In genomic region chr11:80698721-80699120, GRCm38 (mm10) we compare ENCODE assay signal across 23 mouse cellular contexts.
A peak's percentile ranks its signal among the peaks of the same experiment; 100 is the strongest.
DNase-seq lines count a peak whose midpoint lies in the region; ATAC-seq and TF ChIP-seq lines count a peak whose summit lies in the region.
"Had no signal": no experiment of that assay in that cellular context is flagged by ENCODE, and none has a peak within 500 bp of the region (broad histone marks: within the 10 kb centered on the region; RNA-seq: fewer than 3 reads in every experiment).

No protein-coding gene starts in this region.

- peak; percentile 25 for DNase-seq in heart, adult 11 months
- no peak for DNase-seq in heart, adult 9 months (ENCODE audit: low spot score in 2 of 2)
- DNase-seq in CH12.LX (ENCODE audit: extremely low read depth), result no peak
- DNase-seq in cerebellum, postnatal 25 days, result no peak
- DNase-seq: adrenal gland, adult 8-10 months; adrenal gland, postnatal 14 days; adrenal gland, postnatal 36 days; B cell, adult 2 months; cerebellum, adult 18-20 months; cerebellum, adult 8-10 months; cerebellum, adult 9-11 months; cerebellum, postnatal 14 days; forebrain, postnatal 0 days had no signal

- peak; percentile 42 for ATAC-seq in megakaryocyte progenitor cell, adult 5-6 weeks (replicated peaks; ENCODE audit: poor library complexity)
- no peak for ATAC-seq in kidney, embryonic 16.5 days (ENCODE audit: low FRiP score, low TSS enrichment)
- ATAC-seq: activated CD4-positive, CD25-positive, alpha-beta regulatory T cell, adult 4 months; CD4-positive, CD25-positive, alpha-beta regulatory T cell, adult 4 months; forebrain, embryonic 13.5 days; forebrain, embryonic 15.5 days; forebrain, postnatal 0 days; Patski had no signal

- in situ Hi-C loops in CH12.LX (cut with MboI; ENCODE audit: low pct_ligation_motif_present, low pct_unique_long_range_greater_than_20kb, low sequenced_read_pairs), result loop anchor here (5.0 to 10.0 kb wide), 2 partner anchors 86 to 114 kb away; partner anchors contain the start of genes Myo1d and Tmem98

- TF ChIP-seq POLR2A in CH12.LX (IDR thresholded peaks at IDR 0.05; ENCODE audit: low read depth, low read length), result no peak
- no peak for TF ChIP-seq POLR2A in myocyte (IDR thresholded peaks at IDR 0.05; ENCODE audit: insufficient read length, low read depth)

- H3K9me3 ChIP-seq in CH12.LX (replicated peaks; ENCODE audit: low read length), result no peaks in the 10 kb centered on the region
- H3K9me3 ChIP-seq in kidney, embryonic 16.5 days (ENCODE audit: low read length), result no peaks in the 10 kb centered on the region
- H3K9me3 ChIP-seq: embryonic facial prominence, embryonic 10.5 days; embryonic facial prominence, embryonic 12.5 days; forebrain, embryonic 13.5 days; forebrain, embryonic 15.5 days had no signal

- 80% methylated on average over 3 of the region's 3 CpGs for WGBS in kidney, embryonic 16.5 days

- no peak for TF ChIP-seq EP300 in CH12.LX (IDR thresholded peaks at IDR 0.05; ENCODE audit: low read length)

- H3K9ac ChIP-seq in CH12.LX (ENCODE audit: insufficient read depth, low read depth), result no peak overlapping the region
- no peak overlapping the region for H3K9ac ChIP-seq in kidney, embryonic 16.5 days (replicated peaks; ENCODE audit: low read length)
- H3K9ac ChIP-seq: embryonic facial prominence, embryonic 12.5 days; forebrain, embryonic 13.5 days; forebrain, embryonic 15.5 days had no signal

- H3K27me3 ChIP-seq in CH12.LX (replicated peaks) (no peaks in the 10 kb centered on the region), myocyte (ENCODE audit: control insufficient read depth, insufficient read depth, insufficient read length) (no peaks in the 10 kb centered on the region)
- H3K27me3 ChIP-seq in kidney, embryonic 16.5 days (ENCODE audit: insufficient read depth, low read length), result no peaks in the 10 kb centered on the region
- H3K27me3 ChIP-seq: embryonic facial prominence, embryonic 12.5 days; forebrain, embryonic 13.5 days; forebrain, embryonic 15.5 days; Patski had no signal

- H3K36me3 ChIP-seq in CH12.LX (replicated peaks in 1 of 2; ENCODE audit: control insufficient read depth in 1 of 2, insufficient read depth in 1 of 2, low read length in 1 of 2), result peaks cover 0 to 2% of the 10 kb centered on the region in 2 experiments
- H3K36me3 ChIP-seq in myocyte (ENCODE audit: control insufficient read depth, insufficient read depth), result no peaks in the 10 kb centered on the region
- no peaks in the 10 kb centered on the region for H3K36me3 ChIP-seq in kidney, embryonic 16.5 days (ENCODE audit: insufficient read depth, low read length)
- H3K36me3 ChIP-seq: embryonic facial prominence, embryonic 10.5 days; embryonic facial prominence, embryonic 12.5 days; forebrain, embryonic 15.5 days had no signal

- H3K4me1 ChIP-seq in CH12.LX (ENCODE audit: control insufficient read depth in 1 of 2, insufficient read depth in 2 of 2), result peaks cover 13 to 37% of the 10 kb centered on the region in 2 experiments
- H3K4me1 ChIP-seq in kidney, embryonic 16.5 days (ENCODE audit: insufficient read depth, low read length), result 0 out of 2 replicates have a peak, but pooled peaks cover 6% of the 10 kb centered on the region
- H3K4me1 ChIP-seq: forebrain, embryonic 13.5 days; forebrain, embryonic 15.5 days had no signal

- no peak overlapping the region for H3K27ac ChIP-seq in CH12.LX (ENCODE audit: insufficient read depth, low read depth)
- no peak overlapping the region for H3K27ac ChIP-seq in kidney, embryonic 16.5 days (ENCODE audit: low read length)
- H3K27ac ChIP-seq: embryonic facial prominence, embryonic 10.5 days; embryonic facial prominence, embryonic 12.5 days; forebrain, embryonic 13.5 days; forebrain, embryonic 15.5 days had no signal

- H3K4me2 ChIP-seq in CH12.LX (ENCODE audit: insufficient read depth, low read depth, poor library complexity, severe bottlenecking) (peak overlapping the region; percentile 10), myocyte (ENCODE audit: low read depth) (peak overlapping the region; percentile 43)
- no peak overlapping the region for H3K4me2 ChIP-seq in kidney, embryonic 16.5 days (replicated peaks; ENCODE audit: low read depth, low read length)
- H3K4me2 ChIP-seq: embryonic facial prominence, embryonic 12.5 days; forebrain, embryonic 13.5 days; forebrain, embryonic 15.5 days had no signal

- no peaks in the 10 kb centered on the region for H3K79me2 ChIP-seq in CH12.LX (replicated peaks; ENCODE audit: control insufficient read depth, extremely low read depth, insufficient read depth, poor library complexity, severe bottlenecking)
- no peaks in the 10 kb centered on the region for H3K79me2 ChIP-seq in myocyte (ENCODE audit: control insufficient read depth, insufficient read depth)

- TF ChIP-seq CTCF in CH12.LX (conservative IDR thresholded peaks at IDR 0.05 in 1 of 2, IDR thresholded peaks at IDR 0.05 in 1 of 2; ENCODE audit: low read depth in 2 of 2, low read length in 2 of 2), result no peak

- dilution Hi-C loops in CH12.LX (cut with MboI; ENCODE audit: extremely low pct_ligation_motif_present, extremely low pct_unique_long_range_greater_than_20kb, low sequenced_read_pairs), result no loop called here

- no peak for TF ChIP-seq RAD21 in CH12.LX (IDR thresholded peaks at IDR 0.05; ENCODE audit: low read depth, low read length)

- H3K4me3 ChIP-seq in CH12.LX (replicated peaks in 1 of 3; ENCODE audit: low read depth in 2 of 3, low read length in 2 of 3, poor library complexity in 1 of 3), result no peak overlapping the region
- no peak overlapping the region for H3K4me3 ChIP-seq in myocyte
- no peak overlapping the region for H3K4me3 ChIP-seq in kidney, embryonic 16.5 days (ENCODE audit: low read length)
- H3K4me3 ChIP-seq: embryonic facial prominence, embryonic 10.5 days; embryonic facial prominence, embryonic 12.5 days; forebrain, embryonic 13.5 days; forebrain, embryonic 15.5 days had no signal

- H3ac ChIP-seq in myocyte (ENCODE audit: control insufficient read depth, insufficient read length), result no peak overlapping the region

TF ChIP-seq in CH12.LX, 34 proteins besides CTCF, POLR2A, EP300 and RAD21:
- TF ChIP-seq GABPA (IDR thresholded peaks at IDR 0.05; ENCODE audit: insufficient replicate concordance, low read depth, low read length) (no peak), JUND (conservative IDR thresholded peaks at IDR 0.05; ENCODE audit: low read depth, low read length) (no peak), NELFE (IDR thresholded peaks at IDR 0.05; ENCODE audit: low read depth, low read length) (no peak), IRF4 (IDR thresholded peaks at IDR 0.05; ENCODE audit: low read depth, low read length) (no peak), ZKSCAN1 (IDR thresholded peaks at IDR 0.05; ENCODE audit: borderline replicate concordance, low read depth, low read length) (no peak), MEF2A (IDR thresholded peaks at IDR 0.05; ENCODE audit: borderline replicate concordance, low read depth, low read length) (no peak), MAZ (IDR thresholded peaks at IDR 0.05; ENCODE audit: low read depth, low read length) (no peak), MAFK (IDR thresholded peaks at IDR 0.05; ENCODE audit: insufficient replicate concordance, low read length) (no peak), USF2 (conservative IDR thresholded peaks at IDR 0.05; ENCODE audit: low read depth, low read length) (no peak), JUN (IDR thresholded peaks at IDR 0.05; ENCODE audit: insufficient read depth, low read depth, low read length) (no peak), CHD2 (IDR thresholded peaks at IDR 0.05; ENCODE audit: low read length) (no peak), ELF1 (IDR thresholded peaks at IDR 0.05; ENCODE audit: low read depth, low read length) (no peak), ZMIZ1 (IDR thresholded peaks at IDR 0.05; ENCODE audit: low read depth, low read length) (no peak), SIN3A (IDR thresholded peaks at IDR 0.05; ENCODE audit: low read length) (no peak), ZC3H11A (IDR thresholded peaks at IDR 0.05; ENCODE audit: low read depth, low read length) (no peak), SMC3 (IDR thresholded peaks at IDR 0.05; ENCODE audit: low read depth, low read length) (no peak), CHD1 (IDR thresholded peaks at IDR 0.05; ENCODE audit: low read depth, low read length) (no peak)
TF ChIP-seq in CH12.LX: peak in this region for 0.

TF ChIP-seq in myocyte, 11 proteins besides CTCF, POLR2A, EP300 and RAD21:
- no peak for TF ChIP-seq USF1 (IDR thresholded peaks at IDR 0.05; ENCODE audit: low read depth)
- TF ChIP-seq TCF3 (IDR thresholded peaks at IDR 0.05; ENCODE audit: insufficient read length, low read depth), result no peak
- TF ChIP-seq REST (IDR thresholded peaks at IDR 0.05; ENCODE audit: insufficient read depth, insufficient read length), result no peak
- no peak for TF ChIP-seq MYOG (IDR thresholded peaks at IDR 0.05; ENCODE audit: control insufficient read depth in 1 of 3, insufficient read depth in 1 of 3, insufficient read length in 2 of 3, low read depth in 2 of 3)
- TF ChIP-seq POLR2AphosphoS2 (IDR thresholded peaks at IDR 0.05; ENCODE audit: insufficient read length, low read depth), result no peak
- TF ChIP-seq SRF (IDR thresholded peaks at IDR 0.05; ENCODE audit: control insufficient read depth, insufficient read length, low read depth), result no peak
- no peak for TF ChIP-seq TCF12 (IDR thresholded peaks at IDR 0.05; ENCODE audit: insufficient read depth, poor library complexity, severe bottlenecking)
- no peak for TF ChIP-seq CEBPB (IDR thresholded peaks at IDR 0.05; ENCODE audit: insufficient read depth, poor library complexity, severe bottlenecking)
- no peak for TF ChIP-seq E2F4 (IDR thresholded peaks at IDR 0.05; ENCODE audit: insufficient read depth)
- TF ChIP-seq MAX (IDR thresholded peaks at IDR 0.05; ENCODE audit: low read depth), result no peak
- TF ChIP-seq MYOD1 (IDR thresholded peaks at IDR 0.05; ENCODE audit: control insufficient read depth in 1 of 3, insufficient read length in 2 of 3, low read depth in 2 of 3), result no peak
